Mouse (Mus musculus) liver, embryonic 14.5 days (tissue): ENCODE results near the gene Gm3415. TPM values are rescaled to one million over a fixed set of nuclear protein-coding genes. Genes with fewer than 3 reads are reported as not detected.
"Not testable (repeated sequence)": the region's sequence is repeated elsewhere in the genome, so short reads cannot be mapped to it uniquely, and the experiment has no call there.

ENCODE experiments used
- ATAC-seq: fragments of 200-750 bp; cut with Nextera tagmentation; 2 replicates; pipeline ENCODE4 v1.8.0; 2017; ENCODE audit warnings: moderate number of reproducible peaks, mild to moderate bottlenecking, moderate library complexity; ENCODE audit not compliant: insufficient read depth
- DNase-seq, 3 experiments: peaks; one replicate each; pipeline ENCODE4 v3.0.0-alpha.2; 2012 to 2013; ENCODE audit warnings: low read depth in 3 of 3, low spot score in 3 of 3
- H3K27ac ChIP-seq: fragments of 300-500 bp; sonication (generic); 2 replicates; pipeline ENCODE4 v1.5.1; 2014; ENCODE audit warnings: moderate library complexity, mild to moderate bottlenecking, control low read depth, inconsistent platforms
- H3K27me3 ChIP-seq: fragments of 300-500 bp; sonication (generic); 2 replicates; pipeline ENCODE4 v1.6.1; 2014; ENCODE audit warnings: mild to moderate bottlenecking, low read length, moderate library complexity; ENCODE audit not compliant: control insufficient read depth, insufficient read depth
- H3K36me3 ChIP-seq: fragments of 300-500 bp; sonication (generic); replicated peaks from 2 replicates; pipeline ENCODE4 v1.6.1; 2014; ENCODE audit warnings: low read depth; ENCODE audit not compliant: control insufficient read depth, insufficient read depth
- H3K4me1 ChIP-seq, 2 experiments: fragments of 200-500 bp in 1 of 2; fragments of 300-500 bp in 1 of 2; sonication (generic) in 1 of 2; replicated peaks; 2 replicates each; pipeline ENCODE4 v1.6.1; 2012 to 2014; ENCODE audit warnings: antibody characterized with exemption in 1 of 2, inconsistent platforms in 1 of 2, low read length in 1 of 2; ENCODE audit not compliant: control insufficient read depth in 2 of 2, insufficient read depth in 2 of 2
- H3K4me2 ChIP-seq: fragments of 300-500 bp; sonication (generic); 2 replicates; pipeline ENCODE4 v1.6.1; 2014; ENCODE audit warnings: low read depth, mild to moderate bottlenecking, control low read depth, moderate library complexity
- H3K4me3 ChIP-seq, 2 experiments: fragments of 200-500 bp in 1 of 2; fragments of 300-500 bp in 1 of 2; sonication (generic) in 1 of 2; 2 replicates each; pipeline ENCODE4 v1.5.1; 2012 to 2014; ENCODE audit warnings: low read depth in 2 of 2, low read length in 2 of 2, mild to moderate bottlenecking in 2 of 2, control low read depth in 1 of 2, inconsistent platforms in 1 of 2, moderate library complexity in 1 of 2; ENCODE audit not compliant: insufficient read depth in 1 of 2
- H3K9ac ChIP-seq: fragments of 300-500 bp; sonication (generic); replicated peaks from 2 replicates; pipeline ENCODE4 v1.6.1; 2014; ENCODE audit warnings: mild to moderate bottlenecking, control low read depth, moderate library complexity
- H3K9me3 ChIP-seq: fragments of 300-500 bp; sonication (generic); 2 replicates; pipeline ENCODE4 v1.6.1; 2016; ENCODE audit warnings: low read length, mixed read lengths; ENCODE audit not compliant: control insufficient read depth
- CTCF ChIP-seq: IDR thresholded peaks from 2 replicates; pipeline ENCODE4 v1.5.1; 2016; ENCODE audit warnings: antibody characterized with exemption, low read depth, control low read depth
- EP300 ChIP-seq: IDR thresholded peaks from 2 replicates; pipeline ENCODE4 v1.6.1; 2016; ENCODE audit warnings: antibody characterized with exemption, low read depth
- WGBS: fragments of 180-500 bp; shearing (Covaris S2); extraction: QIAGEN DNeasy Blood & Tissue Kit; methylation state at CpG from one replicate; pipeline ENCODE4 v1.1.7; 2014; ENCODE audit not compliant: insufficient replicate concordance; 5-methylcytosine and 5-hydroxymethylcytosine counted together
- polyA plus RNA-seq, 2 experiments: library from polyadenylated mRNA; depleted of rRNA in 1 of 2; stranded (reverse) in 1 of 2; unstranded in 1 of 2; fragments of >200 nt; fragmentation: Nextera tagmentation in 1 of 2; extraction: Ambion mirVana in 1 of 2; gene quantifications; 2 replicates each; pipeline versions ENCODE4 v1.2.1 to v1.2.3; 2012 to 2014

The Gm3415 gene
- not detected in 2 replicates for polyA plus RNA-seq (2012; rRNA removed)
- polyA plus RNA-seq (2014; fragmentation: Nextera tagmentation; extraction: Ambion mirVana) = not detected in 2 replicates

- ATAC-seq, H3K27me3 ChIP-seq: not testable (repeated sequence)
- no CpG with 5 or more reads among the region's 3 CpGs for WGBS
Observed at GRCm38 (mm10) chr5:146555836-146556235, at the start of gene Gm3415. TSS of gene Gm3415 (plus strand) at chr5:146556136.

GRCm38 (mm10) chr5:146513823-146514222 lies 42.1 kb upstream of the Gm3415 start, which contains the start of gene Gm3402:
TSS of gene Gm3402 (plus strand) at chr5:146514123.
- not testable (repeated sequence) for H3K4me3 ChIP-seq, DNase-seq, ATAC-seq, H3K9ac ChIP-seq, H3K36me3 ChIP-seq, H3K27ac ChIP-seq, H3K4me1 ChIP-seq, H3K9me3 ChIP-seq, H3K27me3 ChIP-seq, H3K4me2 ChIP-seq
- no CpG with 5 or more reads among the region's 5 CpGs for WGBS

More at GRCm38 (mm10) chr5:146555836-146556235, at the start of gene Gm3415:
- not testable (repeated sequence) for H3K4me2 ChIP-seq, H3K9ac ChIP-seq, H3K4me1 ChIP-seq, H3K27ac ChIP-seq, H3K36me3 ChIP-seq, DNase-seq, H3K4me3 ChIP-seq, H3K9me3 ChIP-seq

GRCm38 (mm10) chr5:146525501-146525900 lies 30.4 kb upstream of the Gm3415 start, which contains the start of gene Gm3404:
TSS of gene Gm3404 (plus strand) at chr5:146525801.
- H3K36me3 ChIP-seq, ATAC-seq, H3K4me2 ChIP-seq, H3K9me3 ChIP-seq, H3K4me1 ChIP-seq, DNase-seq, H3K27me3 ChIP-seq, H3K4me3 ChIP-seq, H3K27ac ChIP-seq, H3K9ac ChIP-seq: not testable (repeated sequence)
- WGBS = 100% methylated on average over 1 of the region's 3 CpGs

GRCm38 (mm10) chr5:146537347-146537746 lies 18.6 kb upstream of the Gm3415 start, which contains the start of gene Gm3409:
TSS of gene Gm3409 (plus strand) at chr5:146537647.
- WGBS = 74% methylated on average over 3 of the region's 3 CpGs
- not testable (repeated sequence) for H3K27ac ChIP-seq, ATAC-seq, H3K4me1 ChIP-seq, H3K4me3 ChIP-seq, H3K9me3 ChIP-seq, DNase-seq, H3K36me3 ChIP-seq, H3K27me3 ChIP-seq, H3K4me2 ChIP-seq, H3K9ac ChIP-seq

GRCm38 (mm10) chr5:146564259-146564658 lies 8.3 kb downstream of the Gm3415 start:
- no peak overlapping the region for H3K27ac ChIP-seq
- ATAC-seq = no peak
- no peaks in the 10 kb centered on the region for H3K36me3 ChIP-seq
- H3K4me3 ChIP-seq = no peak overlapping the region
- H3K27me3 ChIP-seq = no peaks in the 10 kb centered on the region
- H3K9me3 ChIP-seq = no peaks in the 10 kb centered on the region
- H3K9ac ChIP-seq = no peak overlapping the region
- TF ChIP-seq CTCF = no peak
- TF ChIP-seq EP300 = no peak
- DNase-seq = no peak
- H3K4me1 ChIP-seq = no peaks in the 10 kb centered on the region
- WGBS = 42% methylated on average over 1 of the region's 1 CpGs
- no peak overlapping the region for H3K4me2 ChIP-seq

GRCm38 (mm10) chr5:146567054-146567453 lies 11.1 kb downstream of the Gm3415 start:
- Histone ChIP-seq H3K27me3 (no peaks in the 10 kb centered on the region), H3K9ac (no peak overlapping the region), H3K4me3 (no peak overlapping the region), H3K9me3 (no peaks in the 10 kb centered on the region), H3K27ac (no peak overlapping the region), H3K4me1 (no peaks in the 10 kb centered on the region), H3K4me2 (no peak overlapping the region), H3K36me3 (no peaks in the 10 kb centered on the region)
- no peak for ATAC-seq
- no peak for TF ChIP-seq EP300
- peak; percentile 58 for TF ChIP-seq CTCF
- 41% methylated on average over 4 of the region's 4 CpGs for WGBS
- DNase-seq = no peak

- not testable (repeated sequence) for H3K4me2 ChIP-seq, H3K27ac ChIP-seq, H3K9me3 ChIP-seq, DNase-seq, ATAC-seq, H3K9ac ChIP-seq, H3K4me3 ChIP-seq, H3K4me1 ChIP-seq, H3K27me3 ChIP-seq, H3K36me3 ChIP-seq
- WGBS = 60% methylated on average over 6 of the region's 6 CpGs
Observed at GRCm38 (mm10) chr5:146570179-146570578, 14.2 kb downstream of the Gm3415 start.
